ENCODE assay signal across 8 mouse cellular contexts in genomic region chr4:132921488-132921887, GRCm38 (mm10). TPM values are rescaled to one million over a fixed set of nuclear protein-coding genes. Genes with fewer than 3 reads are reported as not detected.
DNase-seq lines count a peak whose midpoint lies in the region; ATAC-seq and TF ChIP-seq lines count a peak whose summit lies in the region.

No protein-coding gene starts in this region.

- peak overlapping the region; percentile 100 for H3K4me3 ChIP-seq in heart, embryonic 13.5 days
- H3K4me3 ChIP-seq in ES-E14 (ENCODE audit: insufficient read depth in 1 of 2, low read depth in 1 of 2, low read length in 2 of 2, poor library complexity in 1 of 2, severe bottlenecking in 1 of 2): peak overlapping the region; percentile 93 to 94
- peak overlapping the region; percentile 99 for H3K4me3 ChIP-seq in forebrain, embryonic 14.5 days (ENCODE audit: low read depth, low read length)
- peak overlapping the region; percentile 90 for H3K4me3 ChIP-seq in liver, embryonic 16.5 days (ENCODE audit: low read depth, low read length)

- peaks cover 19% of the 10 kb centered on the region for H3K4me1 ChIP-seq in heart, embryonic 13.5 days
- H3K4me1 ChIP-seq in ES-E14 (ENCODE audit: control insufficient read depth in 2 of 2, insufficient read depth in 2 of 2, low read length in 2 of 2, poor library complexity in 1 of 2): peaks cover 0 to 8% of the 10 kb centered on the region in 2 experiments; a peak in 1 of 4 replicates
- peaks cover 10% of the 10 kb centered on the region for H3K4me1 ChIP-seq in forebrain, embryonic 14.5 days (ENCODE audit: control insufficient read depth, insufficient read depth, low read length)
- peaks cover 17% of the 10 kb centered on the region for H3K4me1 ChIP-seq in liver, embryonic 16.5 days (ENCODE audit: control insufficient read depth, low read depth, low read length)

- H3K4me2 ChIP-seq in heart, embryonic 13.5 days: peak overlapping the region; percentile 93
- H3K4me2 ChIP-seq in forebrain, embryonic 14.5 days (ENCODE audit: low read length): peak overlapping the region; percentile 78
- peak overlapping the region; percentile 67 for H3K4me2 ChIP-seq in liver, embryonic 16.5 days (ENCODE audit: low read depth, low read length)

- no peak for DNase-seq in heart, adult 8-10 months (ENCODE audit: low spot score)
- DNase-seq in ES-E14 (ENCODE audit: low read depth, low spot score): no peak
- DNase-seq in forebrain, embryonic 14.5 days (ENCODE audit: low spot score): no peak
- no peak for DNase-seq in gastrocnemius, adult 18-20 months (ENCODE audit: low spot score)
- DNase-seq in right cerebral cortex, postnatal 14 days: no peak

- peak overlapping the region; percentile 90 for H3K27ac ChIP-seq in heart, embryonic 13.5 days (replicated peaks)
- H3K27ac ChIP-seq in ES-E14 (ENCODE audit: insufficient read depth, low read depth, low read length, poor library complexity, severe bottlenecking): no peak overlapping the region
- no peak overlapping the region for H3K27ac ChIP-seq in forebrain, embryonic 14.5 days (ENCODE audit: low read depth, low read length)
- H3K27ac ChIP-seq in liver, embryonic 16.5 days (ENCODE audit: low read length): peak overlapping the region; percentile 99

- in situ Hi-C loops in ES-E14 (cut with MboI; ENCODE audit: low sequenced_read_pairs in 2 of 2, unreplicated experiment in 2 of 2): no loop called here

- peak overlapping the region; percentile 97 for H3K9ac ChIP-seq in heart, embryonic 13.5 days
- H3K9ac ChIP-seq in ES-E14 (ENCODE audit: insufficient read depth, low read depth, low read length, poor library complexity, severe bottlenecking): peak overlapping the region; percentile 91
- H3K9ac ChIP-seq in forebrain, embryonic 14.5 days (ENCODE audit: low read length): peak overlapping the region; percentile 94
- H3K9ac ChIP-seq in liver, embryonic 16.5 days (ENCODE audit: low read depth, low read length): peak overlapping the region; percentile 94

- peaks cover 36% of the 10 kb centered on the region for H3K36me3 ChIP-seq in heart, embryonic 13.5 days
- no peaks in the 10 kb centered on the region for H3K36me3 ChIP-seq in ES-E14 (ENCODE audit: control insufficient read depth, insufficient read depth, low read length, poor library complexity, severe bottlenecking)
- H3K36me3 ChIP-seq in forebrain, embryonic 14.5 days (ENCODE audit: control insufficient read depth, insufficient read depth, low read length): peaks cover 18% of the 10 kb centered on the region
- H3K36me3 ChIP-seq in liver, embryonic 16.5 days (ENCODE audit: control insufficient read depth, insufficient read depth): peaks cover 7% of the 10 kb centered on the region

- no peaks in the 10 kb centered on the region for H3K27me3 ChIP-seq in heart, embryonic 13.5 days (replicated peaks)
- no peaks in the 10 kb centered on the region for H3K27me3 ChIP-seq in forebrain, embryonic 14.5 days (replicated peaks; ENCODE audit: control insufficient read depth, insufficient read depth, low read length)
- H3K27me3 ChIP-seq in liver, embryonic 16.5 days (ENCODE audit: control insufficient read depth, insufficient read depth, low read depth, low read length): no peaks in the 10 kb centered on the region

- WGBS in heart, embryonic 13.5 days: 29% methylated on average over 12 of the region's 12 CpGs
- 40% methylated on average over 12 of the region's 12 CpGs for WGBS in forebrain, embryonic 14.5 days
- 32% methylated on average over 12 of the region's 12 CpGs for WGBS in liver, embryonic 16.5 days (ENCODE audit: insufficient replicate concordance)

- no peaks in the 10 kb centered on the region for H3K9me3 ChIP-seq in heart, embryonic 13.5 days
- H3K9me3 ChIP-seq in ES-E14 (ENCODE audit: control insufficient read depth, insufficient read depth, low read depth, low read length): no peaks in the 10 kb centered on the region
- no peaks in the 10 kb centered on the region for H3K9me3 ChIP-seq in forebrain, embryonic 14.5 days (replicated peaks; ENCODE audit: control insufficient read depth, low read length)
- no peaks in the 10 kb centered on the region for H3K9me3 ChIP-seq in liver, embryonic 16.5 days (replicated peaks; ENCODE audit: control insufficient read depth, low read length)

- ATAC-seq in heart, embryonic 13.5 days (ENCODE audit: extremely low read depth, insufficient number of reproducible peaks, low FRiP score, low TSS enrichment): no peak
- no peak for ATAC-seq in forebrain, embryonic 14.5 days
- ATAC-seq in liver, embryonic 16.5 days (ENCODE audit: low read depth): no peak
- ATAC-seq in inflammation-experienced regulatory T-cells, adult 6 months: no peak

TF ChIP-seq in ES-E14, 5 proteins besides CTCF, POLR2A, EP300 and RAD21:
- TF ChIP-seq ZNF384 (IDR thresholded peaks at IDR 0.05; ENCODE audit: low read depth, low read length): no peak
- TF ChIP-seq MAFK (IDR thresholded peaks at IDR 0.05; ENCODE audit: insufficient read depth, low read depth, low read length): no peak
- TF ChIP-seq CHD2 (IDR thresholded peaks at IDR 0.05; ENCODE audit: low read depth, low read length): no peak
- TF ChIP-seq ZC3H11A (IDR thresholded peaks at IDR 0.05; ENCODE audit: borderline replicate concordance, low read depth, low read length): no peak
- TF ChIP-seq HCFC1 (IDR thresholded peaks at IDR 0.05; ENCODE audit: borderline replicate concordance, insufficient read depth, low read length): no peak

RNA-seq across cellular contexts. Expression of gene Fam76a, which starts 0.9 kb away (rescaled TPM):
- 34.8 and 35.6 TPM in 2 replicates for polyA plus RNA-seq in heart, embryonic 13.5 days (2015; fragmentation: Nextera tagmentation; extraction: Ambion mirVana)
- total RNA-seq in heart, adult 8-10 months (2022): 10 to 100 TPM; 35.4 to 43.7 (median 39.9) TPM
- 12.5 and 14.9 TPM in 2 replicates for total RNA-seq in ES-E14 (2012; rRNA removed)
- 44.2 and 47.1 TPM in 2 replicates for polyA plus RNA-seq in forebrain, embryonic 14.5 days (2014; fragmentation: Nextera tagmentation; extraction: Ambion mirVana)
- polyA plus RNA-seq in liver, embryonic 16.5 days (2015; fragmentation: Nextera tagmentation; extraction: Ambion mirVana): 24.6 and 27.7 TPM in 2 replicates
- 10 to 100 TPM; 14.2 to 23.1 (median 17.9) TPM for polyA plus RNA-seq in inflammation-experienced regulatory T-cells, adult 6 months (2017; shearing (Covaris generic))
- 10 to 100 TPM; 23.5 to 23.9 TPM for total RNA-seq in gastrocnemius, adult 18-20 months (2021)

RNA-seq across cellular contexts. Expression of gene Stx12, which starts 37.2 kb away (rescaled TPM):
- 50.5 and 57.0 TPM in 2 replicates for polyA plus RNA-seq in heart, embryonic 13.5 days (2015; fragmentation: Nextera tagmentation; extraction: Ambion mirVana)
- 10 to 100 TPM; 33.9 to 34.3 (median 34.1) TPM for total RNA-seq in heart, adult 8-10 months (2022)
- total RNA-seq in ES-E14 (2012; rRNA removed): 22.7 and 27.6 TPM in 2 replicates
- polyA plus RNA-seq in forebrain, embryonic 14.5 days (2014; fragmentation: Nextera tagmentation; extraction: Ambion mirVana): 176 and 191 TPM in 2 replicates
- polyA plus RNA-seq in liver, embryonic 16.5 days (2015; fragmentation: Nextera tagmentation; extraction: Ambion mirVana): 15.0 and 17.1 TPM in 2 replicates
- polyA plus RNA-seq in inflammation-experienced regulatory T-cells, adult 6 months (2017; shearing (Covaris generic)): 10 to 100 TPM; 35.7 to 37.2 (median 36.6) TPM
- 10 to 100 TPM; 24.6 to 26.5 TPM for total RNA-seq in gastrocnemius, adult 18-20 months (2021)

RNA-seq across cellular contexts. Expression of gene Fgr, which starts 52.4 kb away (rescaled TPM):
- 0.21 and 0.23 TPM in 2 replicates for polyA plus RNA-seq in heart, embryonic 13.5 days (2015; fragmentation: Nextera tagmentation; extraction: Ambion mirVana)
- total RNA-seq in heart, adult 8-10 months (2022): 1 to 10 TPM in 1 of 4 experiments, under 1 TPM in 3; 0.14 to 2.5 (median 0.49) TPM
- total RNA-seq in ES-E14 (2012; rRNA removed): 1.3 and 1.8 TPM in 2 replicates
- 0.23 TPM in 1 of 2 replicates, not detected in the other for polyA plus RNA-seq in forebrain, embryonic 14.5 days (2014; fragmentation: Nextera tagmentation; extraction: Ambion mirVana)
- polyA plus RNA-seq in liver, embryonic 16.5 days (2015; fragmentation: Nextera tagmentation; extraction: Ambion mirVana): 2.4 and 3.2 TPM in 2 replicates
- 1 to 10 TPM; 1.9 to 6.6 (median 3.3) TPM for polyA plus RNA-seq in inflammation-experienced regulatory T-cells, adult 6 months (2017; shearing (Covaris generic))
- total RNA-seq in gastrocnemius, adult 18-20 months (2021): under 1 TPM; 0.09 to 0.14 TPM

Comparison
In these comparisons a context has a peak if more than half of its experiments do, and no peak if none do; other contexts are left out.
1. H3K27ac ChIP-seq: peak in heart, embryonic 13.5 days (single experiment) and liver, embryonic 16.5 days (single experiment); none in ES-E14 (single experiment) and forebrain, embryonic 14.5 days (single experiment).
2. Peak in every context shown above with its lines, with median percentiles within 50 percentile points of each other: H3K4me2 ChIP-seq, H3K4me3 ChIP-seq and H3K9ac ChIP-seq.